Mouse (Mus musculus): Measurements from ENCODE around the gene 4930442H23Rik. TPM values are rescaled to one million over a fixed set of nuclear protein-coding genes. Genes with fewer than 3 reads are reported as not detected.
A peak's percentile ranks its signal among the peaks of the same experiment; 100 is the strongest.

4930442H23Rik gene
- total and polyA plus RNA-seq, 2 experiments from 2014 or later: not detected

DNA sequence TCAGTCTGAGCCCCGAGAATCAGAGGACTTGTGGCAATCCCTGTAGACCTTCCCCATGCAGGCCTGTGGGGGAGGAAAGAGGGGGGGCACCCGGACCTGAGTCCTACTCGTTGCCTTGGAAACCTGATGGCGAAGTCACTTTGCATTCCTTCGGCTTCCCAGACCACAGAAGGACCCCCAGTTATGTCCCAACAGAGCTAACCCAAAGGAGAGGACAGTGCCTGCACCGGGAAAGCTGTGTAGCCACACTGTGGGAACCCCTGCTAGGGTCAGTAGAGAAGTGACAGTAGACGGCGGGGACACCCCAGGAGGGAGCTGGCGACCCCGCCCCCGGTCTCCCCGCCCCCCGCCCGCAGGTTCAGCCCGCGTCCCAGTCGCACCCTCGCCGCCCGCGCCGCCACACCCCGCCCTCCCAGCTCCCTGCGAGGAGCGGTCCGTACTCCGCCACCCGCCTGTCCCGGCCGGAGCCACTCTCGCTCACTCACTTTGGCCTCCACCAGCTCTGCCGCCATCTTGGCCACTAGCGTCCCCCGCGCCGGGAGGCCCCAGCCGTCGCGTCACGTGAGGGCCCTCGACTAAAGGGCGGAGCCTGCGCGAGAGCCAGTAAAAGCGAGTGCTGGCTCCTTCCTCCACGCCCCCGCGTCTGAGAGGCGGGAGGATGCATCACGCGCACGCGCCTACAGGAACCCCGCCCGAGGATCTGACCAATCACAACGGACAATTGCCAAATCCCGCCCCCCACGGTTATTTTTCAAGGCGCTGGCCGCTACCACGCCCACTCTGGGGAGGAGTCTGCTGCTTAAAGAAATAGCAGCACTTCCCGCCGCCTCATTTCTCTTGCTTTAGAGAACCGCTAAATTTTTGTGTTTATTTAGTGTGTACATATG is 16.2 kb downstream of the 4930442H23Rik start, which contains the start of gene Pias4:
Pias4 (minus strand) TSS at position 724 of the 887 bp plus-strand sequence.
- TF ChIP-seq CTCF (IDR thresholded peaks at IDR 0.05): no peak
- Histone ChIP-seq H3K36me3 (ENCODE audit: insufficient read depth, low read length) (peaks cover 12% of the 10 kb centered on the region), H3K4me2 (ENCODE audit: low read depth, low read length, poor library complexity, severe bottlenecking) (peak within 1 kb of the TSS; percentile 88), H3K27ac (ENCODE audit: low read depth, low read length) (peak within 1 kb of the TSS; percentile 68), H3K9me3 (ENCODE audit: low read length) (no peaks in the 10 kb centered on the region), H3K4me1 (ENCODE audit: insufficient read depth, low read length) (peaks cover 7% of the 10 kb centered on the region; the same call in 1 of the 2 replicates), H3K27me3 (ENCODE audit: insufficient read depth, low read length) (no peaks in the 10 kb centered on the region), H3K9ac (replicated peaks; ENCODE audit: low read length, poor library complexity, severe bottlenecking) (peak within 1 kb of the TSS; percentile 86), H3K4me3 (ENCODE audit: low read depth, low read length) (peak within 1 kb of the TSS; percentile 80)
- ATAC-seq (ENCODE audit: low FRiP score) (peak; percentile 89), DNase-seq (ENCODE audit: low spot score) (peak; percentile 100)
- under 1% methylated on average over 51 of the region's 64 CpGs for WGBS

DNA sequence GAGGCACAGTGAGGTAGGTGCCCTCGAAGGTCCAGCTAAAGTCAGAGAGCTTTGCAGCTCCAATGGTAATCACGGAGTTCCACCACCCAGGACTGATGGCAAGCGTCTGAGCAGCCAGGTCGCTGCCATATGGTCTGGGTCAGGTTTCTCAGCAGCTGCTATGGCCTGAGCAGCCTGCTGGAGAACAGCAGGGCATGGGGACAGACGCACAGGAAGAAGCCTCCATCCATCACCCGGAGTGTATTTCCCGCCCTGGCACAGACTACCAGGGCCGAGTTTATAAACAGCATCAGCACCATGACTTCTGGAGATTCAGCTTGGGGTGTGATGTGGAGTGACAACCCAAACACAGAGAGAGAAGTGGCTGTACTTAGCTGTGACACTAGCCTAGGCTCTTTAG is 18.5 kb downstream of the 4930442H23Rik start:
- Histone ChIP-seq H3K4me1 (ENCODE audit: insufficient read depth, low read length) (peaks cover 7% of the 10 kb centered on the region; the same call in 1 of the 2 replicates), H3K4me2 (ENCODE audit: low read depth, low read length, poor library complexity, severe bottlenecking) (no peak overlapping the region), H3K36me3 (ENCODE audit: insufficient read depth, low read length) (peaks cover 29% of the 10 kb centered on the region), H3K4me3 (ENCODE audit: low read depth, low read length) (no peak overlapping the region), H3K27me3 (ENCODE audit: insufficient read depth, low read length) (no peaks in the 10 kb centered on the region), H3K9me3 (ENCODE audit: low read length) (no peaks in the 10 kb centered on the region), H3K27ac (ENCODE audit: low read depth, low read length) (no peak overlapping the region), H3K9ac (replicated peaks; ENCODE audit: low read length, poor library complexity, severe bottlenecking) (no peak overlapping the region)
- TF ChIP-seq CTCF (IDR thresholded peaks at IDR 0.05): no peak
- no peak for DNase-seq (ENCODE audit: low spot score)
- 84% methylated on average over 8 of the region's 8 CpGs for WGBS
- ATAC-seq (ENCODE audit: low FRiP score): no peak

DNA sequence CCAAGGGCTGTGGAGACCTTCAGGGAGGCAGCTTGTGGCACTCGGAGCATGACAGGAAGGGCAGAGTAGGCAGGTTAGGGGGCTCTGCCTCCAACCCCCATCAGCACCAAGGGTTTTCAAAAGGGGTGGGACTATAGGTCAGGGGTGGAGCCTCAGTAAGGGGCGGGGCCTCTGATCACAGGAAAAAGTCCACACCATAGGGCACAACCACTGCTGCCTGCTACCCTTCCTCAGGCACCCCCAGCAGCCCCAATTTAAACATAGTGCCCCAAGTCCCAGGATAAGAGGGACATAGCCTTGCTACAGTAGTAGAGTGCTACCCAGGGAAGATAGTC is 21.4 kb downstream of the 4930442H23Rik start:
- 72% methylated on average over 2 of the region's 2 CpGs for WGBS
- ATAC-seq (ENCODE audit: low FRiP score) (no peak), DNase-seq (ENCODE audit: low spot score) (no peak)
- Histone ChIP-seq H3K4me2 (ENCODE audit: low read depth, low read length, poor library complexity, severe bottlenecking) (no peak overlapping the region), H3K27ac (ENCODE audit: low read depth, low read length) (no peak overlapping the region), H3K9ac (replicated peaks; ENCODE audit: low read length, poor library complexity, severe bottlenecking) (no peak overlapping the region), H3K4me1 (ENCODE audit: insufficient read depth, low read length) (peaks cover 7% of the 10 kb centered on the region; the same call in 1 of the 2 replicates), H3K36me3 (ENCODE audit: insufficient read depth, low read length) (peaks cover 45% of the 10 kb centered on the region), H3K9me3 (ENCODE audit: low read length) (no peaks in the 10 kb centered on the region), H3K27me3 (ENCODE audit: insufficient read depth, low read length) (no peaks in the 10 kb centered on the region), H3K4me3 (ENCODE audit: low read depth, low read length) (no peak overlapping the region)
- no peak for TF ChIP-seq CTCF (IDR thresholded peaks at IDR 0.05)

DNA sequence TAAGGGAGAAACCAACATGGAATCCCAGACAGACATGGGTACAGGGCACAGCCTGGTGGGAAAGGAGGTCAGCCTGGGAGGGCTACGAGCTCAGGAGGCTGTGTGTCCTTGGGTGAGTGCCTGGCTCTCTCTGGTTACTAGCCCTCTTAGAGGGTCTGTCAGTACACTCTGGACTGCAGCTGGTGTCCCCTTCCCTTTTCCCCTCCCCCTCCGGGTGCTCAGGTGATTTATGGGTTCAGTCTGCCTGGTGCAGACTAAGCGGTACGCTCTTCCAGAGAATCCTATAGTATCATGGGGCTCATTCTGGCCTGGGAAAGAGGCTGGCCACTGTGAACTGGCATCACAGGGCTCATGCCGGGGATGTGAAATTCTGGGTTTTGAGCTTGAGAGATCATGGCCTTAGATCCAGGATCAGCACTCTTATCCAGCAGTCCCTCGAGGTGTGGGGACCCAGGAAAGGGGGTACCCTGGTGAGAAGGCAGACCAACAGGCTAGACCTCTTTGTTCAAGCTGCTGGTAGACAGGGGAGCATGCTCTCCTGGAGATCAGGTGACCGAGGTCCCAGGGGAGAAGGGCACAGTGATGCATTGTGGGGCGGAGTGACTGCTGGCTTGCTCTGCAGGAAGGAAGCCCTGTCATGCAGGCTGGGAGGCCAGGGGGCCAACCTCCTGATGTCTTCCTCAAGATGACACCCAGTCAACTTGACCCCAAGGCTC is 21.9 kb downstream of the 4930442H23Rik start:
- peaks cover 50% of the 10 kb centered on the region for H3K36me3 ChIP-seq (ENCODE audit: insufficient read depth, low read length)
- ATAC-seq (ENCODE audit: low FRiP score) (no peak), DNase-seq (ENCODE audit: low spot score) (no peak)

DNA sequence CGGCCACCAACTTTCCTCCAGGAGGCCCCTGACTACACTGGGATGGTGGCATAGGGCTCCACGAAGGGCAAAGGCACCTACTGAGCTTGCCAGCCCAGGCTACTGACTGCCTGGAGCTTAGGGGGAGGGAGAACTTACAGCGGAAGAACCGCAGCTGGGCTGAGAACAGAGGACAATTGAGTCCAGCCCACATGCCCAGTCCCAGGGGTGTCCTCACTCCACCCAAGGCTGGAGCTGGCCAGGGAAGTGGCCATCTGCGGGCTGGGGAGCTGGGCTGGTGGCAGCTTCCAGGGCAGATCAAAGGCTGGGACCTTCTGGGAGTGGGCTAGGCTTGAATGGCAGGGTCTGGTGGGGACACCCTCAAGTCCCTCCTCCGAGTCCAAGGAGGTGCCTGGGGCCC is 28.9 kb downstream of the 4930442H23Rik start:
- Histone ChIP-seq H3K9ac (replicated peaks; ENCODE audit: low read length, poor library complexity, severe bottlenecking) (no peak overlapping the region), H3K4me3 (ENCODE audit: low read depth, low read length) (no peak overlapping the region), H3K9me3 (ENCODE audit: low read length) (no peaks in the 10 kb centered on the region), H3K27me3 (ENCODE audit: insufficient read depth, low read length) (no peaks in the 10 kb centered on the region), H3K4me2 (ENCODE audit: low read depth, low read length, poor library complexity, severe bottlenecking) (no peak overlapping the region), H3K36me3 (ENCODE audit: insufficient read depth, low read length) (peaks cover 73% of the 10 kb centered on the region), H3K4me1 (ENCODE audit: insufficient read depth, low read length) (no peaks in the 10 kb centered on the region), H3K27ac (ENCODE audit: low read depth, low read length) (no peak overlapping the region)
- DNase-seq (ENCODE audit: low spot score) (no peak), ATAC-seq (ENCODE audit: low FRiP score) (no peak)
- no peak for TF ChIP-seq CTCF (IDR thresholded peaks at IDR 0.05)
- 82% methylated on average over 6 of the region's 6 CpGs for WGBS

More for the DNA sequence above, 21.9 kb downstream of the 4930442H23Rik start:
- H3K4me3 ChIP-seq (ENCODE audit: low read depth, low read length): no peak overlapping the region
- no peaks in the 10 kb centered on the region for H3K9me3 ChIP-seq (ENCODE audit: low read length)
- H3K27me3 ChIP-seq (ENCODE audit: insufficient read depth, low read length): no peaks in the 10 kb centered on the region
- H3K4me1 ChIP-seq (ENCODE audit: insufficient read depth, low read length): peaks cover 5% of the 10 kb centered on the region; the same call in 1 of the 2 replicates
- no peak overlapping the region for H3K27ac ChIP-seq (ENCODE audit: low read depth, low read length)
- 93% methylated on average over 8 of the region's 8 CpGs for WGBS
- no peak overlapping the region for H3K4me2 ChIP-seq (ENCODE audit: low read depth, low read length, poor library complexity, severe bottlenecking)
- no peak for TF ChIP-seq CTCF (IDR thresholded peaks at IDR 0.05)
- H3K9ac ChIP-seq (replicated peaks; ENCODE audit: low read length, poor library complexity, severe bottlenecking): no peak overlapping the region

DNA sequence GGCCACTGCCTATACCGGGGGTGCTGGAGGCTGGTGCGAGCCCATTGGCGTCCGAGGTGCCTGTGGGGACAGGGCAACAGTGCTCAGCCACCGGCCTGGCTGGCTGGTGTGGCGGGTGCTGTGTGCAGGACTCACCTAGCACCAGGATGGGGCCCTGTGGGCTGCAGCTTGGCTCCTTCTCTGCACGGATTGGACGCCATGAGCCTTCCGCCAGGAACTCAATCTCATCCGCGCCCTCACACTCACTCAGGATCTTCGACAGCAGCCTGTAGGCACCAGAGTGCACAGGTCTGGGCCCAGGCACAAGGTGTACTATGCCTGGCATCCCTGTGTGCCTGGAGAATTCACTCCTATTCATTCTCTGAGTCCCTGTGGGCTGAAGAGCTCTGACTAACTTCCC is 29.3 kb downstream of the 4930442H23Rik start:
- Histone ChIP-seq H3K27ac (ENCODE audit: low read depth, low read length) (no peak overlapping the region), H3K9ac (replicated peaks; ENCODE audit: low read length, poor library complexity, severe bottlenecking) (no peak overlapping the region), H3K4me3 (ENCODE audit: low read depth, low read length) (no peak overlapping the region), H3K4me1 (ENCODE audit: insufficient read depth, low read length) (no peaks in the 10 kb centered on the region), H3K9me3 (ENCODE audit: low read length) (no peaks in the 10 kb centered on the region), H3K36me3 (ENCODE audit: insufficient read depth, low read length) (peaks cover 77% of the 10 kb centered on the region), H3K4me2 (ENCODE audit: low read depth, low read length, poor library complexity, severe bottlenecking) (no peak overlapping the region), H3K27me3 (ENCODE audit: insufficient read depth, low read length) (no peaks in the 10 kb centered on the region)
- no peak for ATAC-seq (ENCODE audit: low FRiP score)
- no peak for DNase-seq (ENCODE audit: low spot score)
- no peak for TF ChIP-seq CTCF (IDR thresholded peaks at IDR 0.05)
- WGBS: 95% methylated on average over 12 of the region's 12 CpGs

All from midbrain, postnatal 0 days (tissue).